Mouse (Mus musculus): ENCODE measurements around the gene Hnrnpd. TPM values are rescaled to one million over a fixed set of nuclear protein-coding genes. Genes with fewer than 3 reads are reported as not detected.

Gene Hnrnpd
- polyA plus RNA-seq, 1 experiment from 2014 or later: 513 TPM

- Histone ChIP-seq H3K36me3 (peaks cover 23% of the 10 kb centered on the region), H3K4me1 (0 out of 2 replicates have a peak, but pooled peaks cover 5% of the 10 kb centered on the region), H3K4me2 (replicated peaks) (no peak overlapping the region), H3K27ac (no peak overlapping the region), H3K9ac (no peak overlapping the region), H3K9me3 (no peaks in the 10 kb centered on the region), H3K4me3 (no peak overlapping the region), H3K27me3 (replicated peaks) (no peaks in the 10 kb centered on the region)
- ATAC-seq (ENCODE audit: low FRiP score, low read depth): 0 out of 2 replicates have a peak, but pooled peaks have one; percentile 37
- WGBS: 19% methylated on average over 1 of the region's 1 CpGs
Measured at GRCm38 (mm10) chr5:99953883-99954282, 24.9 kb downstream of the Hnrnpd start.

- H3K4me3 ChIP-seq: no peak overlapping the region
- no peak for ATAC-seq (ENCODE audit: low FRiP score, low read depth)
- H3K27ac ChIP-seq: no peak overlapping the region
- H3K36me3 ChIP-seq: peaks cover 15% of the 10 kb centered on the region
- no peak overlapping the region for H3K4me2 ChIP-seq (replicated peaks)
- H3K9me3 ChIP-seq: no peaks in the 10 kb centered on the region
- H3K27me3 ChIP-seq (replicated peaks): no peaks in the 10 kb centered on the region
- no peak overlapping the region for H3K9ac ChIP-seq
- 89% methylated on average over 5 of the region's 5 CpGs for WGBS
- H3K4me1 ChIP-seq: 0 out of 2 replicates have a peak, but pooled peaks cover 5% of the 10 kb centered on the region
Measured at GRCm38 (mm10) chr5:99952513-99952912, 26.2 kb downstream of the Hnrnpd start.

DNA sequence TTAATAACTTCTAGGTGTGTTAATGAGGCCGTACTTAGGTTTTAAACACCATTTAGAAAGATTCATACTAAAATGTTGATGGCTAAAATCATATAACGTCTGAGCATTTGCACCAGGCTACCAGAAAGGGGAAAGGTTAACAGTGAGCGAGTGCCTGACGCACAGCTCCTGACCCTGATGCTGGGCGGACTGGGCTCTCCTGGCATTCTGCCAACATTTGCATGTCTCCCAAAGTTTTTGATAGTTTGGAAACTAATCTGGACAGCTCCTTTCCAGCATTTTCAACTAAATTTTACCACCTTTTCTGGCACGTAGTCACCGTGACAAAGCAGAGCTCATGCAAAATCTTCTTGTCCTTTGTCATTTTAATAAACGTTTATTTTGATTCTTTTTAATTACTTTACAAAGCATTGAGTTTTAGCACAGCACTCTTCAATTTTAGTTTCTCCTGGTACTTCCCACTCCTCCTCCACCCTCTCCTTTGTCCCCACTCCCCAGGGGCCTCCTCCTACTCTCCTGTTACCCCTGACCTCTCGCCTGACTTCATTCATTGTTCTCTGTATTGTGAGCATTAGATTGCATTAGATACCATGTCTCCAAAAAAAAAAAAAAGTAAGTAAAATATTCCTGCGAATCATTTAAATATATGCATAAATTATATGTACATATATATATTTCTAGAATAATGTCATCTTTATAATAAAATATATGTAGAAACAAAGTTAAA lies 36.8 kb downstream of the Hnrnpd start:
- no peak overlapping the region for H3K4me2 ChIP-seq (replicated peaks)
- H3K9ac ChIP-seq: no peak overlapping the region
- H3K4me3 ChIP-seq: no peak overlapping the region
- peaks cover 9% of the 10 kb centered on the region for H3K36me3 ChIP-seq
- WGBS: 50% methylated on average over 10 of the region's 10 CpGs
- ATAC-seq (ENCODE audit: low FRiP score, low read depth): no peak
- peaks cover 15% of the 10 kb centered on the region; the same call in 1 of the 2 replicates for H3K9me3 ChIP-seq
- H3K4me1 ChIP-seq: no peaks in the 10 kb centered on the region
- no peaks in the 10 kb centered on the region for H3K27me3 ChIP-seq (replicated peaks)
- no peak overlapping the region for H3K27ac ChIP-seq

- no peak for ATAC-seq (ENCODE audit: low FRiP score, low read depth)
Measured at GRCm38 (mm10) chr5:99941273-99941672, 37.5 kb downstream of the Hnrnpd start.

GRCm38 (mm10) chr5:99939440-99939839 lies 39.3 kb downstream of the Hnrnpd start:
- ATAC-seq (ENCODE audit: low FRiP score, low read depth): no peak
- H3K9ac ChIP-seq: no peak overlapping the region

More at GRCm38 (mm10) chr5:99941273-99941672, 37.5 kb downstream of the Hnrnpd start:
- H3K9ac ChIP-seq: no peak overlapping the region
- peaks cover 7% of the 10 kb centered on the region for H3K36me3 ChIP-seq
- H3K9me3 ChIP-seq: peaks cover 15% of the 10 kb centered on the region; the same call in 1 of the 2 replicates
- H3K27ac ChIP-seq: no peak overlapping the region
- WGBS: 84% methylated on average over 10 of the region's 10 CpGs
- H3K27me3 ChIP-seq (replicated peaks): no peaks in the 10 kb centered on the region
- no peak overlapping the region for H3K4me2 ChIP-seq (replicated peaks)
- H3K4me1 ChIP-seq: no peaks in the 10 kb centered on the region
- H3K4me3 ChIP-seq: no peak overlapping the region

DNA sequence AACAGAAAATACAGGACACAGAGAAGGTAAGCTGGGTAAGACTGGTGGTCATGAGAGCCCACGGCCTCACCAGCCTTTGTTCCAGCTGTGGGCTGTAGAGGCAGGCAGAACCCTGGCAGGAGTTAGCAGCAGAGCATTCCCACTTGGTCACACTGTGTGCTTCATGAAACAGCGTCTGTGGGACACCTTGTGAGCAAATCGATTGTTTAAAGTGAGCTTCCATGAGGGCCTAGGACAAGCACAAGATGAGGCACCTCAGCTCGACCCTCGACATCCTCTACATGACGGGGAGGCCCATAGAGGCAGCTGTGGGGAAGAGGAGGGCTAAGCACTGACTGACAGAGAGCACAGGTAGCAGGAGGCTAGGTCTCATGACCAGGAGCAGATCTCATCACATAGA lies 46.8 kb downstream of the Hnrnpd start:
- no peak overlapping the region for H3K9ac ChIP-seq
- no peaks in the 10 kb centered on the region for H3K36me3 ChIP-seq
- no peak for ATAC-seq (ENCODE audit: low FRiP score, low read depth)
- no peaks in the 10 kb centered on the region for H3K4me1 ChIP-seq
- H3K4me3 ChIP-seq: no peak overlapping the region
- WGBS: 85% methylated on average over 6 of the region's 6 CpGs
- H3K27ac ChIP-seq: no peak overlapping the region
- H3K27me3 ChIP-seq (replicated peaks): no peaks in the 10 kb centered on the region
- no peak overlapping the region for H3K4me2 ChIP-seq (replicated peaks)
- H3K9me3 ChIP-seq: no peaks in the 10 kb centered on the region

More at GRCm38 (mm10) chr5:99939440-99939839, 39.3 kb downstream of the Hnrnpd start:
- 84% methylated on average over 3 of the region's 3 CpGs for WGBS
- no peak overlapping the region for H3K27ac ChIP-seq
- H3K4me2 ChIP-seq (replicated peaks): no peak overlapping the region
- H3K9me3 ChIP-seq: peaks cover 5% of the 10 kb centered on the region; the same call in 1 of the 2 replicates
- H3K27me3 ChIP-seq (replicated peaks): no peaks in the 10 kb centered on the region
- no peak overlapping the region for H3K4me3 ChIP-seq
- no peaks in the 10 kb centered on the region for H3K36me3 ChIP-seq
- no peaks in the 10 kb centered on the region for H3K4me1 ChIP-seq

DNA sequence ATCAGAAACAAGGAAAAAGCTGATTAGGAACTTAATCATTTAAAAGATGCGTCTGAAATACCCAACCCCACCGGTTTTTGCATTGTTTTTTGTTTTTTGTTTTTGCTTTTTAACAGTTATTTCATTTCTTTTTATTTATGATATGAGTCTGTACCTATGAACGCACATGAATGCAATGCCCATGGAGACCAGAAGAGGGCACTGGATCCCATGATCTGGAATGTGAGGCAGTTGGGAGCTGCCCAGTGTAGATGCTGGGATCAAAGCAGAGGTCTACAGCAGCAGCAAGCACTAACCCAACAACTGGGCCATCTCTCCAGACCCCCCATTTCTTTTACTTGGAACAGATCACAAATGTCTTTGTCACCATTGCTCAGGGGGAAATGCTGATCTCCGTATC lies 50.8 kb downstream of the Hnrnpd start:
- H3K9me3 ChIP-seq: no peaks in the 10 kb centered on the region
- no peak overlapping the region for H3K4me2 ChIP-seq (replicated peaks)
- no peak overlapping the region for H3K27ac ChIP-seq
- no peak for ATAC-seq (ENCODE audit: low FRiP score, low read depth)
- no peaks in the 10 kb centered on the region for H3K4me1 ChIP-seq
- H3K36me3 ChIP-seq: no peaks in the 10 kb centered on the region
- H3K4me3 ChIP-seq: no peak overlapping the region
- H3K9ac ChIP-seq: no peak overlapping the region
- no peaks in the 10 kb centered on the region for H3K27me3 ChIP-seq (replicated peaks)
- 53% methylated on average over 4 of the region's 4 CpGs for WGBS

GRCm38 (mm10) chr5:99922033-99922432 lies 56.7 kb downstream of the Hnrnpd start:
- Histone ChIP-seq H3K27me3 (replicated peaks) (no peaks in the 10 kb centered on the region), H3K4me1 (no peaks in the 10 kb centered on the region), H3K4me2 (replicated peaks) (no peak overlapping the region), H3K36me3 (no peaks in the 10 kb centered on the region), H3K4me3 (no peak overlapping the region), H3K27ac (no peak overlapping the region), H3K9ac (no peak overlapping the region), H3K9me3 (no peaks in the 10 kb centered on the region)
- no peak for ATAC-seq (ENCODE audit: low FRiP score, low read depth)
- WGBS: 85% methylated on average over 8 of the region's 8 CpGs

DNA sequence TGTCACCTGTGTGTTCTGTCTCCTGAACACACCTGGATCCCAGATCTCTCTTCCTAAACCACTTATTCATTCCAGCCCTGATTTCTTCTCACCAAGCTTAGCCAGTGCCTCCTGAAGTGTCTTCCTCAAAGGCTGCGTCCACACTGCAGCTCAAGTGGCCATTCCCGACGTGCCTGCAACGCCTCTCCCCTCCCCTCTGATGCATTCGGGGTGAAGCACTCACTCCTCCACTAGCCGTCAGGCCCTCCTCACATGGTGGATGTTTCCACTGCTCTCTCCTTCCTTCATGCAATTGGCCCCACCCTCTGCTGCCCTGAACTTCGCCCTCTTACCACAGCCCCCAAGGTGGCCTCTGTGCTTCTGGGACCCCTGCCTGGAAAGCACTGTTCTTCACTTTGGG lies 63.2 kb downstream of the Hnrnpd start:
- no peaks in the 10 kb centered on the region for H3K36me3 ChIP-seq
- no peak overlapping the region for H3K9ac ChIP-seq
- no peaks in the 10 kb centered on the region for H3K27me3 ChIP-seq (replicated peaks)
- no peak overlapping the region for H3K27ac ChIP-seq
- no peaks in the 10 kb centered on the region for H3K9me3 ChIP-seq
- no peak for ATAC-seq (ENCODE audit: low FRiP score, low read depth)
- no peak overlapping the region for H3K4me3 ChIP-seq
- H3K4me2 ChIP-seq (replicated peaks): no peak overlapping the region
- no peaks in the 10 kb centered on the region for H3K4me1 ChIP-seq
- 46% methylated on average over 7 of the region's 7 CpGs for WGBS

GRCm38 (mm10) chr5:99906181-99906956 lies 72.4 kb downstream of the Hnrnpd start, which contains the start of gene Vamp9:
TSS of gene Vamp9 (plus strand) at chr5:99906254.
- peak; percentile 98 for ATAC-seq (ENCODE audit: low FRiP score, low read depth)
- 4% methylated on average over 49 of the region's 49 CpGs for WGBS
- peak within 1 kb of the TSS; percentile 63 for H3K9ac ChIP-seq
- H3K27ac ChIP-seq: peak within 1 kb of the TSS; percentile 70
- H3K4me2 ChIP-seq (replicated peaks): peak within 1 kb of the TSS; percentile 59
- H3K36me3 ChIP-seq: no peaks in the 10 kb centered on the region
- H3K27me3 ChIP-seq (replicated peaks): no peaks in the 10 kb centered on the region
- H3K4me1 ChIP-seq: no peaks in the 10 kb centered on the region
- no peaks in the 10 kb centered on the region for H3K9me3 ChIP-seq
- H3K4me3 ChIP-seq: peak within 1 kb of the TSS; percentile 60

Measured in neural tube, embryonic 12.5 days (tissue).